8 mouse cellular contexts compared by ENCODE assay signal in genomic region chr12:4874161-4874927, GRCm38 (mm10). TPM values are rescaled to one million over a fixed set of nuclear protein-coding genes. Genes with fewer than 3 reads are reported as not detected.
DNase-seq lines count a peak whose midpoint lies in the region; ATAC-seq lines count a peak whose summit lies in the region.

Gene Mfsd2b (minus strand): TSS chr12:4874359.

- H3K9me3 ChIP-seq in limb, embryonic 11.5 days (ENCODE audit: control insufficient read depth, low read length), result no peaks in the 10 kb centered on the region
- no peaks in the 10 kb centered on the region for H3K9me3 ChIP-seq in midbrain, embryonic 13.5 days

- peak; percentile 66 for ATAC-seq in frontal cortex, adult (ENCODE audit: low TSS enrichment)
- peak; percentile 73 for ATAC-seq in common myeloid progenitor, adult 5-6 weeks (replicated peaks; ENCODE audit: low read depth, poor library complexity, severe bottlenecking)
- ATAC-seq in inflammation-experienced regulatory T-cells, adult 6 months, result peak; percentile 93
- peak; percentile 83; the same call in 1 of the 2 replicates for ATAC-seq in limb, embryonic 11.5 days (ENCODE audit: insufficient number of reproducible peaks, low FRiP score, low TSS enrichment, low read depth)
- peak; percentile 89 for ATAC-seq in midbrain, embryonic 13.5 days

- no peak within 1 kb of the TSS for H3K27ac ChIP-seq in limb, embryonic 11.5 days (replicated peaks; ENCODE audit: low read depth, low read length)
- no peak within 1 kb of the TSS for H3K27ac ChIP-seq in midbrain, embryonic 13.5 days

- peak within 1 kb of the TSS; percentile 58 for H3K4me2 ChIP-seq in limb, embryonic 11.5 days (ENCODE audit: low read depth, severe bottlenecking)
- peak within 1 kb of the TSS; percentile 78 for H3K4me2 ChIP-seq in midbrain, embryonic 13.5 days (replicated peaks)

- H3K36me3 ChIP-seq in limb, embryonic 11.5 days (ENCODE audit: control insufficient read depth, insufficient read depth, low read length), result no peaks in the 10 kb centered on the region; the same call in 1 of the 2 replicates
- H3K36me3 ChIP-seq in midbrain, embryonic 13.5 days, result peaks cover 9% of the 10 kb centered on the region

- H3K9ac ChIP-seq in limb, embryonic 11.5 days (ENCODE audit: low read length), result peak within 1 kb of the TSS; percentile 66
- H3K9ac ChIP-seq in midbrain, embryonic 13.5 days (replicated peaks), result peak within 1 kb of the TSS; percentile 65

- 0 out of 2 replicates have a peak, but pooled peaks cover 2% of the 10 kb centered on the region for H3K27me3 ChIP-seq in limb, embryonic 11.5 days (ENCODE audit: control insufficient read depth, insufficient read depth, low read length)
- H3K27me3 ChIP-seq in midbrain, embryonic 13.5 days, result no peaks in the 10 kb centered on the region

- DNase-seq in frontal cortex, postnatal 25 days (ENCODE audit: low spot score in 2 of 2), result no peak
- DNase-seq in gastrocnemius, postnatal 25 days, result peak; percentile 52
- DNase-seq in limb, embryonic 11.5 days (ENCODE audit: low spot score), result peak; percentile 80
- peak; percentile 83 for DNase-seq in spleen, adult 12 weeks (ENCODE audit: low spot score)

- peaks cover 4% of the 10 kb centered on the region for H3K4me1 ChIP-seq in limb, embryonic 11.5 days (ENCODE audit: control insufficient read depth, insufficient read depth, low read length)
- peaks cover 11% of the 10 kb centered on the region for H3K4me1 ChIP-seq in midbrain, embryonic 13.5 days (replicated peaks)

- H3K4me3 ChIP-seq in limb, embryonic 11.5 days (ENCODE audit: low read depth, low read length), result peak within 1 kb of the TSS; percentile 26
- peak within 1 kb of the TSS; percentile 43 for H3K4me3 ChIP-seq in midbrain, embryonic 13.5 days (replicated peaks)

- WGBS in limb, embryonic 11.5 days, result 6% methylated on average over 24 of the region's 24 CpGs
- WGBS in midbrain, embryonic 13.5 days, result 4% methylated on average over 24 of the region's 24 CpGs

RNA-seq across cellular contexts. Expression of gene Mfsd2b, which starts in this region (rescaled TPM):
- total RNA-seq in common myeloid progenitor, adult 5-6 weeks (2017), result 65.2 and 78.7 TPM in 2 replicates
- total RNA-seq in gastrocnemius, postnatal 25 days (2021), result under 1 TPM; 0.32 to 0.41 TPM
- under 1 TPM; 0.39 to 0.69 (median 0.68) TPM for polyA plus RNA-seq in inflammation-experienced regulatory T-cells, adult 6 months (2017; shearing (Covaris generic))
- 3.5 and 4.5 TPM in 2 replicates for polyA plus RNA-seq in limb, embryonic 11.5 days (2014; fragmentation: Nextera tagmentation; extraction: Ambion mirVana)
- polyA plus RNA-seq in midbrain, embryonic 13.5 days (2015; fragmentation: Nextera tagmentation; extraction: Ambion mirVana), result 1.8 and 2.2 TPM in 2 replicates

Comparison
In these comparisons a context has a peak if more than half of its experiments do, and no peak if none do; other contexts are left out.
1. RNA of gene Mfsd2b (total RNA-seq): 65.2 to 78.7 TPM in common myeloid progenitor, adult 5-6 weeks; 0.32 to 0.41 TPM in gastrocnemius, postnatal 25 days; every median in the first group is over 10 times any median in the second.
2. Peak in DNase-seq in gastrocnemius, postnatal 25 days; RNA of the gene not detected or under 1 TPM.
3. Peak in ATAC-seq in inflammation-experienced regulatory T-cells, adult 6 months; RNA of the gene not detected or under 1 TPM.
4. DNase-seq: peak in limb, embryonic 11.5 days (single experiment) and spleen, adult 12 weeks (single experiment); none in frontal cortex, postnatal 25 days (0 of 2).
5. Peak in every context shown above with its lines, with median percentiles within 50 percentile points of each other: ATAC-seq.